Mouse (Mus musculus) stomach, postnatal 0 days (tissue): ENCODE results near the gene Fam168b.

Experiments used
- CTCF ChIP-seq: IDR thresholded peaks from 2 replicates; pipeline ENCODE4 v1.5.1; 2016; ENCODE audit warnings: antibody characterized with exemption, low read depth, mild to moderate bottlenecking, moderate library complexity
- EP300 ChIP-seq: optimal IDR thresholded peaks from 2 replicates; pipeline ENCODE3; 2016; ENCODE audit warnings: antibody characterized with exemption

- TF ChIP-seq CTCF: no peak
- TF ChIP-seq EP300: no peak
Observed at GRCm38 (mm10) chr1:34892466-34892865, 49.6 kb upstream of the Fam168b start.
